Mouse (Mus musculus): ENCODE measurements around the gene Errfi1. TPM values are rescaled to one million over a fixed set of nuclear protein-coding genes. Genes with fewer than 3 reads are reported as not detected.

Gene Errfi1
- total RNA-seq, 4 experiments from 2014 or later = 12.1 to 28.7 (median 15.0) TPM

GRCm38 (mm10) chr4:150913743-150914142 is 60.0 kb downstream of the Errfi1 start:
- no peak for DNase-seq (ENCODE audit: low spot score in 2 of 2)

- peak; percentile 91 to 96 for DNase-seq (ENCODE audit: low spot score in 2 of 2)
Observed at GRCm38 (mm10) chr4:150914290-150914733, 60.6 kb downstream of the Errfi1 start, which contains the start of the genes Park7 and Tnfrsf9. Park7 (minus strand) TSS chr4:150914437. Tnfrsf9 (plus strand) TSS chr4:150914562.

- DNase-seq (ENCODE audit: low spot score in 2 of 2) = no peak
Observed at GRCm38 (mm10) chr4:150915181-150915906, 61.6 kb downstream of the Errfi1 start.

GRCm38 (mm10) chr4:150917336-150918027 is 63.8 kb downstream of the Errfi1 start:
- DNase-seq (ENCODE audit: low spot score in 2 of 2) = no peak

Other genes starting within 250 kb of the Errfi1 start
- gene Slc45a1, start 201.7 kb upstream of the Errfi1 start, total RNA-seq (2022) = not detected
- 100 to 1,000 TPM; 660 to 858 (median 779) TPM for gene Park7, start 60.5 kb downstream of the Errfi1 start, total RNA-seq (2022)
- gene Tnfrsf9, start 60.6 kb downstream of the Errfi1 start, total RNA-seq (2022) = under 1 TPM; 0.13 to 0.65 (median 0.19) TPM
- not detected for gene Uts2, start 143.2 kb downstream of the Errfi1 start, total RNA-seq (2022)
- gene Per3, start 190.7 kb downstream of the Errfi1 start, total RNA-seq (2022) = 10 to 100 TPM in 3 of 4 experiments, 1 to 10 TPM in 1; 6.5 to 14.8 (median 11.6) TPM
- 10 to 100 TPM; 51.9 to 60.7 (median 57.1) TPM for gene Vamp3, start 204.0 kb downstream of the Errfi1 start, total RNA-seq (2022)
- gene Gm13090, start 235.7 kb downstream of the Errfi1 start, total RNA-seq (2022) = not detected